Mouse (Mus musculus) splenic B cell, adult 2 months (primary cell): ENCODE measurements around the gene Dmwd.
A peak's percentile ranks its signal among the peaks of the same experiment; 100 is the strongest.

Experiments
- DNase-seq: peaks from one replicate; pipeline ENCODE4 v3.0.0-alpha.2; 2011; ENCODE audit warnings: low read depth, low spot score
- H3K27me3 ChIP-seq: 2 replicates; pipeline ENCODE4 v1.6.1; 2012; ENCODE audit warnings: mild to moderate bottlenecking, low read length, moderate library complexity, mixed read lengths; ENCODE audit not compliant: control insufficient read depth, poor library complexity, insufficient read depth, severe bottlenecking
- H3K36me3 ChIP-seq: 2 replicates; pipeline ENCODE4 v1.6.1; 2012; ENCODE audit warnings: mild to moderate bottlenecking, low read length, moderate library complexity, mixed read lengths; ENCODE audit not compliant: control insufficient read depth, poor library complexity, insufficient read depth, severe bottlenecking

Gene Dmwd

GRCm38 (mm10) chr7:19121686-19122085 lies 45.7 kb downstream of the Dmwd start:
- Histone ChIP-seq H3K36me3 (no peaks in the 10 kb centered on the region), H3K27me3 (no peaks in the 10 kb centered on the region)
- no peak for DNase-seq

GRCm38 (mm10) chr7:19124713-19125112 lies 48.7 kb downstream of the Dmwd start:
- DNase-seq = no peak
- Histone ChIP-seq H3K36me3 (no peaks in the 10 kb centered on the region), H3K27me3 (no peaks in the 10 kb centered on the region)

DNA sequence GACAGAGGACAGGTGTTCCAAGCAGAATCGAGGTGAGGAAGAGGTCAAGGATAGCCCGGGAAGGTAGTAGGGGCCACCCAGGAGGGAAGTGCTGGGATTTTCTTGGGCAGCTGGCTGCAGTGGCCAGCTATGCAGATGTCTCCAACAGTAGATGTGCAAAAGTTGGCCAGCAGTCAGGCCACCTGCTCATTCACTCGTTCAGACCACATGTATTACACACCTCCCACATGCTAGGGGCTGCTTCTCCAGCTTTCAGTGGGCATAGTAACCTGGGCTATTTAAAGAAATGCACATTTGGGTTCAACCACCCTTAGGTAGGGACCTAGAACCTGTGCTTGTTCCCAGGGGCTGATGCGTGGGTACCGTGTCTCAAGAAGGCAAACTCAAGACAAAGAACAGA lies 51.7 kb downstream of the Dmwd start:
- no peaks in the 10 kb centered on the region for H3K36me3 ChIP-seq
- no peaks in the 10 kb centered on the region for H3K27me3 ChIP-seq
- DNase-seq = no peak

GRCm38 (mm10) chr7:19129396-19129795 lies 53.4 kb downstream of the Dmwd start:
- H3K36me3 ChIP-seq = no peaks in the 10 kb centered on the region
- H3K27me3 ChIP-seq = no peaks in the 10 kb centered on the region
- no peak for DNase-seq

GRCm38 (mm10) chr7:19130657-19131056 lies 54.6 kb downstream of the Dmwd start:
- Histone ChIP-seq H3K36me3 (no peaks in the 10 kb centered on the region; the same call in 1 of the 2 replicates), H3K27me3 (no peaks in the 10 kb centered on the region)
- DNase-seq = peak; percentile 43

GRCm38 (mm10) chr7:19131324-19131848 lies 55.4 kb downstream of the Dmwd start:
- peak; percentile 93 for DNase-seq
- Histone ChIP-seq H3K36me3 (no peaks in the 10 kb centered on the region; the same call in 1 of the 2 replicates), H3K27me3 (no peaks in the 10 kb centered on the region)
